Mouse (Mus musculus) pancreas, adult 10 weeks (tissue): ENCODE data around the gene Med13. TPM values are rescaled to one million over a fixed set of nuclear protein-coding genes. Genes with fewer than 3 reads are reported as not detected.

Experiments
- polyA plus RNA-seq: library from polyadenylated mRNA; stranded (reverse); fragments of 350-450 nt; fragmentation: Illumina TruSeq; extraction: RNeasy Lipid Tissue Mini Kit (QIAGEN cat#74804); gene quantifications from one replicate; pipeline ENCODE4 v1.2.3, GENCODE M21; 2015; ENCODE audit warnings: low read depth, low replicate concordance; ENCODE audit not compliant: insufficient read depth

Med13 gene
- 6.3 TPM for polyA plus RNA-seq

GRCm38 (mm10) chr11:86356854-86357788 is at the start of gene Med13:
Gene Med13 (minus strand): TSS chr11:86357602.

GRCm38 (mm10) chr11:86257460-86258076 is 99.8 kb downstream of the Med13 start, which contains the start of gene Ints2:
Gene Ints2 (minus strand): TSS chr11:86257575.

Other genes with a start within 250 kb of the Med13 start
- 0.41 TPM for gene Brip1, start 156.4 kb downstream of the Med13 start, polyA plus RNA-seq
- 1.9 TPM for gene Ints2, start 100.0 kb downstream of the Med13 start, polyA plus RNA-seq
- 5.9 TPM for gene Rnft1, start 127.1 kb upstream of the Med13 start, polyA plus RNA-seq
- 15.2 TPM for gene Rps6kb1, start 187.2 kb upstream of the Med13 start, polyA plus RNA-seq
- gene Tubd1, start 187.4 kb upstream of the Med13 start, polyA plus RNA-seq: 1.7 TPM